Mouse (Mus musculus): ENCODE measurements at regions not wholly inside any gene's neighbourhood (a gene's known extent, or its start where the extent isn't known, plus 50 kb on each side); places are given as distances from the start of the nearest gene placed in this dataset.
A peak's percentile ranks its signal among the peaks of the same experiment; 100 is the strongest.

- Histone ChIP-seq H3K4me1 (replicated peaks) (peaks cover 2% of the 10 kb centered on the region), H3K27me3 (peaks cover 3% of the 10 kb centered on the region; the same call in 1 of the 2 replicates), H3K4me3 (replicated peaks) (no peak overlapping the region), H3K9ac (replicated peaks) (no peak overlapping the region), H3K9me3 (no peaks in the 10 kb centered on the region), H3K4me2 (no peak overlapping the region), H3K27ac (no peak overlapping the region), H3K36me3 (no peaks in the 10 kb centered on the region)
- 49% methylated on average over 3 of the region's 3 CpGs for WGBS
- ATAC-seq (ENCODE audit: insufficient number of reproducible peaks, insufficient read depth, low FRiP score, low TSS enrichment, low read depth), result no peak
These were observed 92.0 kb upstream of the Zfp644 start for GRCm38 (mm10) chr5:106789136-106789535.

GRCm38 (mm10) chr5:106785065-106785464 is 88.0 kb upstream of the Zfp644 start:
- H3K36me3 ChIP-seq, result no peaks in the 10 kb centered on the region
- H3K9ac ChIP-seq (replicated peaks), result no peak overlapping the region
- H3K27me3 ChIP-seq, result no peaks in the 10 kb centered on the region
- peak overlapping the region; percentile 62 for H3K4me2 ChIP-seq
- ATAC-seq (ENCODE audit: insufficient number of reproducible peaks, insufficient read depth, low FRiP score, low TSS enrichment, low read depth), result no peak
- H3K4me3 ChIP-seq (replicated peaks), result no peak overlapping the region
- 81% methylated on average over 2 of the region's 2 CpGs for WGBS
- H3K27ac ChIP-seq, result no peak overlapping the region
- H3K4me1 ChIP-seq (replicated peaks), result peaks cover 13% of the 10 kb centered on the region
- H3K9me3 ChIP-seq, result no peaks in the 10 kb centered on the region

GRCm38 (mm10) chr5:106783864-106784609 is 87.0 kb upstream of the Zfp644 start:
- Histone ChIP-seq H3K4me2 (peak overlapping the region; percentile 62), H3K4me1 (replicated peaks) (peaks cover 13% of the 10 kb centered on the region), H3K36me3 (no peaks in the 10 kb centered on the region), H3K9ac (replicated peaks) (no peak overlapping the region), H3K27ac (peak overlapping the region; percentile 69), H3K27me3 (no peaks in the 10 kb centered on the region), H3K9me3 (no peaks in the 10 kb centered on the region), H3K4me3 (replicated peaks) (peak overlapping the region; percentile 33)
- 9% methylated on average over 11 of the region's 11 CpGs for WGBS
- peak; percentile 63 for ATAC-seq (ENCODE audit: insufficient number of reproducible peaks, insufficient read depth, low FRiP score, low TSS enrichment, low read depth)

- no peak overlapping the region for H3K9ac ChIP-seq (replicated peaks)
- no peak for ATAC-seq (ENCODE audit: insufficient number of reproducible peaks, insufficient read depth, low FRiP score, low TSS enrichment, low read depth)
- no peak overlapping the region for H3K27ac ChIP-seq
- no peaks in the 10 kb centered on the region for H3K27me3 ChIP-seq
- no peaks in the 10 kb centered on the region for H3K36me3 ChIP-seq
- 92% methylated on average over 10 of the region's 10 CpGs for WGBS
- no peaks in the 10 kb centered on the region for H3K9me3 ChIP-seq
- no peak overlapping the region for H3K4me3 ChIP-seq (replicated peaks)
- H3K4me1 ChIP-seq (replicated peaks), result peaks cover 31% of the 10 kb centered on the region
- no peak overlapping the region for H3K4me2 ChIP-seq
These were observed 83.7 kb upstream of the Zfp644 start for GRCm38 (mm10) chr5:106780749-106781148.

- Histone ChIP-seq H3K36me3 (no peaks in the 10 kb centered on the region), H3K9ac (replicated peaks) (no peak overlapping the region), H3K9me3 (no peaks in the 10 kb centered on the region), H3K4me3 (replicated peaks) (no peak overlapping the region), H3K27ac (no peak overlapping the region), H3K4me1 (replicated peaks) (peaks cover 31% of the 10 kb centered on the region), H3K27me3 (no peaks in the 10 kb centered on the region), H3K4me2 (no peak overlapping the region)
- WGBS, result 27% methylated on average over 8 of the region's 8 CpGs
- no peak for ATAC-seq (ENCODE audit: insufficient number of reproducible peaks, insufficient read depth, low FRiP score, low TSS enrichment, low read depth)
These were observed 81.2 kb upstream of the Zfp644 start for GRCm38 (mm10) chr5:106778176-106778781.

GRCm38 (mm10) chr5:106775010-106775693 is 78.1 kb upstream of the Zfp644 start:
- WGBS, result 38% methylated on average over 5 of the region's 5 CpGs
- no peaks in the 10 kb centered on the region for H3K27me3 ChIP-seq
- H3K9me3 ChIP-seq, result no peaks in the 10 kb centered on the region
- H3K36me3 ChIP-seq, result no peaks in the 10 kb centered on the region
- H3K4me2 ChIP-seq, result no peak overlapping the region
- no peak overlapping the region for H3K27ac ChIP-seq
- ATAC-seq (ENCODE audit: insufficient number of reproducible peaks, insufficient read depth, low FRiP score, low TSS enrichment, low read depth), result no peak
- H3K4me1 ChIP-seq (replicated peaks), result peaks cover 31% of the 10 kb centered on the region
- no peak overlapping the region for H3K4me3 ChIP-seq (replicated peaks)
- no peak overlapping the region for H3K9ac ChIP-seq (replicated peaks)

GRCm38 (mm10) chr5:106773201-106773934 is 76.3 kb upstream of the Zfp644 start:
- H3K36me3 ChIP-seq, result no peaks in the 10 kb centered on the region
- WGBS, result 41% methylated on average over 3 of the region's 3 CpGs
- no peak overlapping the region for H3K4me3 ChIP-seq (replicated peaks)
- H3K9me3 ChIP-seq, result no peaks in the 10 kb centered on the region
- H3K4me1 ChIP-seq (replicated peaks), result peaks cover 29% of the 10 kb centered on the region
- H3K27ac ChIP-seq, result peak overlapping the region; percentile 12; the same call in 1 of the 2 replicates
- H3K9ac ChIP-seq (replicated peaks), result no peak overlapping the region
- no peaks in the 10 kb centered on the region for H3K27me3 ChIP-seq
- H3K4me2 ChIP-seq, result no peak overlapping the region
- ATAC-seq (ENCODE audit: insufficient number of reproducible peaks, insufficient read depth, low FRiP score, low TSS enrichment, low read depth), result no peak

- H3K27me3 ChIP-seq, result no peaks in the 10 kb centered on the region
- H3K4me3 ChIP-seq (replicated peaks), result no peak overlapping the region
- H3K9me3 ChIP-seq, result no peaks in the 10 kb centered on the region
- H3K27ac ChIP-seq, result no peak overlapping the region
- no peaks in the 10 kb centered on the region for H3K36me3 ChIP-seq
- no peak overlapping the region for H3K4me2 ChIP-seq
- WGBS, result 93% methylated on average over 1 of the region's 1 CpGs
- H3K9ac ChIP-seq (replicated peaks), result no peak overlapping the region
- H3K4me1 ChIP-seq (replicated peaks), result peaks cover 13% of the 10 kb centered on the region
- ATAC-seq (ENCODE audit: insufficient number of reproducible peaks, insufficient read depth, low FRiP score, low TSS enrichment, low read depth), result no peak
These were observed 73.9 kb upstream of the Zfp644 start for GRCm38 (mm10) chr5:106771029-106771428.

- Histone ChIP-seq H3K4me3 (replicated peaks) (no peak overlapping the region), H3K9ac (replicated peaks) (no peak overlapping the region), H3K4me2 (no peak overlapping the region), H3K9me3 (no peaks in the 10 kb centered on the region), H3K27ac (no peak overlapping the region), H3K36me3 (no peaks in the 10 kb centered on the region), H3K27me3 (no peaks in the 10 kb centered on the region), H3K4me1 (replicated peaks) (peaks cover 9% of the 10 kb centered on the region)
- WGBS, result 89% methylated on average over 3 of the region's 3 CpGs
- no peak for ATAC-seq (ENCODE audit: insufficient number of reproducible peaks, insufficient read depth, low FRiP score, low TSS enrichment, low read depth)
These were observed 68.2 kb upstream of the Zfp644 start for GRCm38 (mm10) chr5:106765335-106765734.

GRCm38 (mm10) chr5:106763283-106763682 is 66.2 kb upstream of the Zfp644 start:
- 23% methylated on average over 3 of the region's 3 CpGs for WGBS
- Histone ChIP-seq H3K4me1 (replicated peaks) (peaks cover 9% of the 10 kb centered on the region), H3K27ac (no peak overlapping the region), H3K4me3 (replicated peaks) (no peak overlapping the region), H3K4me2 (no peak overlapping the region), H3K36me3 (no peaks in the 10 kb centered on the region), H3K27me3 (peaks cover 12% of the 10 kb centered on the region), H3K9me3 (no peaks in the 10 kb centered on the region), H3K9ac (replicated peaks) (no peak overlapping the region; the same call in 1 of the 2 replicates)
- peak; percentile 58; the same call in 1 of the 2 replicates for ATAC-seq (ENCODE audit: insufficient number of reproducible peaks, insufficient read depth, low FRiP score, low TSS enrichment, low read depth)

GRCm38 (mm10) chr5:106758036-106758435 is 60.9 kb upstream of the Zfp644 start:
- Histone ChIP-seq H3K27me3 (peaks cover 34% of the 10 kb centered on the region), H3K4me2 (peak overlapping the region; percentile 53), H3K36me3 (no peaks in the 10 kb centered on the region), H3K4me3 (replicated peaks) (peak overlapping the region; percentile 24; the same call in 1 of the 2 replicates), H3K9me3 (no peaks in the 10 kb centered on the region), H3K9ac (replicated peaks) (no peak overlapping the region), H3K27ac (no peak overlapping the region), H3K4me1 (replicated peaks) (peaks cover 13% of the 10 kb centered on the region)
- no peak for ATAC-seq (ENCODE audit: insufficient number of reproducible peaks, insufficient read depth, low FRiP score, low TSS enrichment, low read depth)
- 9% methylated on average over 16 of the region's 16 CpGs for WGBS
